Mouse (Mus musculus): ENCODE measurements around the gene Ctrb1. TPM values are rescaled to one million over a fixed set of nuclear protein-coding genes. Genes with fewer than 3 reads are reported as not detected.

Ctrb1 gene
- 85.4 TPM for polyA plus RNA-seq (2012; fragmentation: generic; extraction: Trizol)

DNA sequence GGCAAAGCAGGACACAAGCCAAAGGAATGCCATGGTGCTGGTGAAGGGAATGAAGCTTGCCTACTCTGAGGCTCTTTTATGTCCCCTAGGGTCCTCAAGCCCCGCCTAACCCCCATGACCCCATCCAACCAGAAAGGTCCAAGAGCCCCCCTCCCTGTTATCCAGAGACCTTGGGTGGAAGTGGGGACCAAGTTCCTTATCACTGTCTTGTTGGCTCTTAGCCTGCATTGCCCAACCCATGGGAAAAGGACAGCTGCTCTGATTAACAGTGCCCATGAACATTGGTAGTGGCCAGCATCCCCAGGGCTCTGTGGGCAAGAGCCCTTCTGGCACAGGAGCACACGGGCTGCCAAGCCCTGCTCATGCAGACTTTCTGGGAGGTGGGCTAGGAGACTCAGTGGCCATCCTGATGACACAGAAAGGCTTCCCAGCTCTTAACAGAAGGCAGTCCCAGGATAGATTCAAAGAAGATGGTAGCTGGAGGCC, at the start of gene Ctrb1:
Gene Ctrb1, minus strand, starts transcription at position 51 of the 486 bp plus-strand sequence.
- H3K4me2 ChIP-seq (ENCODE audit: low read depth), result no peak within 1 kb of the TSS
- no peak within 1 kb of the TSS for H3K4me3 ChIP-seq
- H3K79me2 ChIP-seq (ENCODE audit: control insufficient read depth, insufficient read depth), result no peaks in the 10 kb centered on the region
- no peaks in the 10 kb centered on the region for H3K36me3 ChIP-seq (ENCODE audit: control insufficient read depth, insufficient read depth)
- TF ChIP-seq REST (IDR thresholded peaks at IDR 0.05; ENCODE audit: insufficient read depth, insufficient read length) (no peak), TCF12 (IDR thresholded peaks at IDR 0.05; ENCODE audit: insufficient read depth, poor library complexity, severe bottlenecking) (peak; percentile 38), MYOD1 (IDR thresholded peaks at IDR 0.05; ENCODE audit: control insufficient read depth in 1 of 3, insufficient read length in 2 of 3, low read depth in 2 of 3) (peak in 2 of 3 experiments; percentile 44 to 65), POLR2AphosphoS2 (IDR thresholded peaks at IDR 0.05; ENCODE audit: insufficient read length, low read depth) (no peak), MAX (IDR thresholded peaks at IDR 0.05; ENCODE audit: low read depth) (no peak), TCF3 (IDR thresholded peaks at IDR 0.05; ENCODE audit: insufficient read length, low read depth) (no peak), POLR2A (IDR thresholded peaks at IDR 0.05; ENCODE audit: insufficient read length, low read depth) (no peak), CEBPB (IDR thresholded peaks at IDR 0.05; ENCODE audit: insufficient read depth, poor library complexity, severe bottlenecking) (0 out of 2 replicates have a peak, but pooled peaks have one; percentile 40), SRF (IDR thresholded peaks at IDR 0.05; ENCODE audit: control insufficient read depth, insufficient read length, low read depth) (no peak), USF1 (IDR thresholded peaks at IDR 0.05; ENCODE audit: low read depth) (no peak), MYOG (IDR thresholded peaks at IDR 0.05; ENCODE audit: control insufficient read depth in 1 of 3, insufficient read depth in 1 of 3, insufficient read length in 2 of 3, low read depth in 2 of 3) (peak in 2 of 3 experiments; percentile 53 to 87), E2F4 (IDR thresholded peaks at IDR 0.05; ENCODE audit: insufficient read depth) (no peak)
- H3ac ChIP-seq (ENCODE audit: control insufficient read depth, insufficient read length), result no peak within 1 kb of the TSS
- H3K27me3 ChIP-seq (ENCODE audit: control insufficient read depth, insufficient read depth, insufficient read length), result no peaks in the 10 kb centered on the region

DNA sequence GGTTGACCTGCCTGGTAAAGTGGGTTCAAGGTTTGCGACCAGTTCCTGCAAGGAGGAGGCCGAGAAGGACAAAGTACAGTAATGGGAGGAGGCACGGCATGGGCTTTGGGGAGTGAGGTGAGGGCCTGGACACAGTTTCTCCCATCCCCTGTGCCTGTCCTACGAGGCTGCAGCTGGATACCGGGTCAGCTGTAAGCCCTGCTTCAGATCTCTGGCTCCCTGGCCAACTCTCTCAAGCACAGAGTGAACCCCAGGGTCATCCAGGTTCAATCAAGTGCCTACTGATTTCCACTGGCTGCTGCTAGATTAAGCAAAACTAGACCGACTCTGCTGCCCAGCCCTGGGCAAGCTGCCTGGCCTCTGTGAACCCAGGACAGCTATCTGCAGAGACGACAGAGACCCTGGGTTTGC, 49.5 kb upstream of the Ctrb1 start:
- TF ChIP-seq REST (IDR thresholded peaks at IDR 0.05; ENCODE audit: insufficient read depth, insufficient read length), result no peak
- no peak overlapping the region for H3K4me3 ChIP-seq
- no peaks in the 10 kb centered on the region for H3K36me3 ChIP-seq (ENCODE audit: control insufficient read depth, insufficient read depth)
- H3K79me2 ChIP-seq (ENCODE audit: control insufficient read depth, insufficient read depth), result peaks cover 80% of the 10 kb centered on the region
- H3K4me2 ChIP-seq (ENCODE audit: low read depth), result no peak overlapping the region
- no peaks in the 10 kb centered on the region for H3K27me3 ChIP-seq (ENCODE audit: control insufficient read depth, insufficient read depth, insufficient read length)
- H3ac ChIP-seq (ENCODE audit: control insufficient read depth, insufficient read length), result no peak overlapping the region

DNA sequence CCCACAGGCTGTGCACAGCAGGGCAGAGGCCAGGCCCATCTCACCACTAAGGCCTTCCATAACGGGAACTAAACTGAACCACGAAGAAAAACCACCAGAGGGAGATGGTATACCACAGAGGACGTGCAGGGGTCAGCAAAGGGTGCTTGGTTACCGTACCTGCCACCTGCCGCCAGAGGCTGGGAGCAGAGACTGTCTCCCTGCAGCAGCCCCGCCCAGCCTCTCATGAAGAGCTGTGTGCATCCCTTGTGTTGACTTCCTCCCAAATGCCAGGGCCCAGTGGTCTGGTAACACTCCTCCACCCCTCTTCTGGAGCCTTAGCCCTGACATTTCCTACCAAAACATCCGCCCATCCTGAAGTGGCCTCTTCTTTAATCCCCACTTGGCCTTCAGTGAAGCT, 48.8 kb upstream of the Ctrb1 start:
- H3ac ChIP-seq (ENCODE audit: control insufficient read depth, insufficient read length), result no peak overlapping the region
- no peaks in the 10 kb centered on the region for H3K36me3 ChIP-seq (ENCODE audit: control insufficient read depth, insufficient read depth)
- no peaks in the 10 kb centered on the region for H3K27me3 ChIP-seq (ENCODE audit: control insufficient read depth, insufficient read depth, insufficient read length)
- no peak overlapping the region for H3K4me2 ChIP-seq (ENCODE audit: low read depth)
- no peak overlapping the region for H3K4me3 ChIP-seq
- no peak for TF ChIP-seq E2F4 (IDR thresholded peaks at IDR 0.05; ENCODE audit: insufficient read depth)
- TF ChIP-seq MYOG (IDR thresholded peaks at IDR 0.05; ENCODE audit: control insufficient read depth in 1 of 3, insufficient read depth in 1 of 3, insufficient read length in 2 of 3, low read depth in 2 of 3), result peak in 1 of 3 experiments; percentile 42
- no peak for TF ChIP-seq REST (IDR thresholded peaks at IDR 0.05; ENCODE audit: insufficient read depth, insufficient read length)
- TF ChIP-seq MYOD1 (IDR thresholded peaks at IDR 0.05; ENCODE audit: control insufficient read depth in 1 of 3, insufficient read length in 2 of 3, low read depth in 2 of 3), result peak in 1 of 3 experiments; percentile 47
- no peak for TF ChIP-seq USF1 (IDR thresholded peaks at IDR 0.05; ENCODE audit: low read depth)
- peaks cover 87% of the 10 kb centered on the region for H3K79me2 ChIP-seq (ENCODE audit: control insufficient read depth, insufficient read depth)

- Histone ChIP-seq H3K4me2 (ENCODE audit: low read depth) (no peak overlapping the region), H3ac (ENCODE audit: control insufficient read depth, insufficient read length) (no peak overlapping the region)
- TF ChIP-seq USF1 (IDR thresholded peaks at IDR 0.05; ENCODE audit: low read depth) (no peak), MYOG (IDR thresholded peaks at IDR 0.05; ENCODE audit: control insufficient read depth in 1 of 3, insufficient read depth in 1 of 3, insufficient read length in 2 of 3, low read depth in 2 of 3) (no peak), TCF3 (IDR thresholded peaks at IDR 0.05; ENCODE audit: insufficient read length, low read depth) (no peak), MYOD1 (IDR thresholded peaks at IDR 0.05; ENCODE audit: control insufficient read depth in 1 of 3, insufficient read length in 2 of 3, low read depth in 2 of 3) (no peak), POLR2AphosphoS2 (IDR thresholded peaks at IDR 0.05; ENCODE audit: insufficient read length, low read depth) (no peak), TCF12 (IDR thresholded peaks at IDR 0.05; ENCODE audit: insufficient read depth, poor library complexity, severe bottlenecking) (no peak), E2F4 (IDR thresholded peaks at IDR 0.05; ENCODE audit: insufficient read depth) (no peak), POLR2A (IDR thresholded peaks at IDR 0.05; ENCODE audit: insufficient read length, low read depth) (no peak), CEBPB (IDR thresholded peaks at IDR 0.05; ENCODE audit: insufficient read depth, poor library complexity, severe bottlenecking) (no peak), MAX (IDR thresholded peaks at IDR 0.05; ENCODE audit: low read depth) (no peak), SRF (IDR thresholded peaks at IDR 0.05; ENCODE audit: control insufficient read depth, insufficient read length, low read depth) (no peak), REST (IDR thresholded peaks at IDR 0.05; ENCODE audit: insufficient read depth, insufficient read length) (no peak)
Measured at GRCm38 (mm10) chr8:111738867-111739266, 48.1 kb upstream of the Ctrb1 start.

DNA sequence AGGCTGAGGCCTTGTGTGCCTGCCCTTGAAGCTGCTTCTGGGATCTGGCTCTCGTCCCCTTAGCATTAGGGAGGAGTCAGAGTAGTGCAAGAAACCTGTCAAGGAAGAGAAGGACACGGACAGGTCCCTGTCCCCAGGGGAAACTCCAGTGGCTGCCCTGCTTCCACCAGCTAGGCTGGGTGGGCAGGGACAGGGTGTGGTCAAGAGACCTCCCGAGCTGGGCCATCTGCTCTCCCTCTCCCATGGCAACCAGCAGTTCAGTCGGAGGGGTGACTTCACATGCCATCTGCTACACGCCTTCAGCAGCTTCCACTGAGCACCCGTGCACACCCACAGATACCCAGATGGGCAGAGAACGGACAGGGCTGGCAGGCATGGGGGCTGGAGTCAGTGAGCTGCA, 45.5 kb upstream of the Ctrb1 start:
- H3K4me2 ChIP-seq (ENCODE audit: low read depth), result peak overlapping the region; percentile 2
- H3K36me3 ChIP-seq (ENCODE audit: control insufficient read depth, insufficient read depth), result no peaks in the 10 kb centered on the region
- peaks cover 94% of the 10 kb centered on the region for H3K79me2 ChIP-seq (ENCODE audit: control insufficient read depth, insufficient read depth)
- no peak overlapping the region for H3K4me3 ChIP-seq
- H3ac ChIP-seq (ENCODE audit: control insufficient read depth, insufficient read length), result no peak overlapping the region
- no peak for TF ChIP-seq TCF3 (IDR thresholded peaks at IDR 0.05; ENCODE audit: insufficient read length, low read depth)
- TF ChIP-seq TCF12 (IDR thresholded peaks at IDR 0.05; ENCODE audit: insufficient read depth, poor library complexity, severe bottlenecking), result no peak
- peak in 2 of 3 experiments; percentile 84 to 87 for TF ChIP-seq MYOD1 (IDR thresholded peaks at IDR 0.05; ENCODE audit: control insufficient read depth in 1 of 3, insufficient read length in 2 of 3, low read depth in 2 of 3)
- TF ChIP-seq MAX (IDR thresholded peaks at IDR 0.05; ENCODE audit: low read depth), result no peak
- TF ChIP-seq POLR2AphosphoS2 (IDR thresholded peaks at IDR 0.05; ENCODE audit: insufficient read length, low read depth), result no peak
- no peak for TF ChIP-seq E2F4 (IDR thresholded peaks at IDR 0.05; ENCODE audit: insufficient read depth)
- TF ChIP-seq MYOG (IDR thresholded peaks at IDR 0.05; ENCODE audit: control insufficient read depth in 1 of 3, insufficient read depth in 1 of 3, insufficient read length in 2 of 3, low read depth in 2 of 3), result peak in 2 of 3 experiments; percentile 59 to 84
- H3K27me3 ChIP-seq (ENCODE audit: control insufficient read depth, insufficient read depth, insufficient read length), result no peaks in the 10 kb centered on the region

More at GRCm38 (mm10) chr8:111738867-111739266, 48.1 kb upstream of the Ctrb1 start:
- H3K27me3 ChIP-seq (ENCODE audit: control insufficient read depth, insufficient read depth, insufficient read length), result no peaks in the 10 kb centered on the region
- peaks cover 94% of the 10 kb centered on the region for H3K79me2 ChIP-seq (ENCODE audit: control insufficient read depth, insufficient read depth)
- H3K4me3 ChIP-seq, result no peak overlapping the region
- H3K36me3 ChIP-seq (ENCODE audit: control insufficient read depth, insufficient read depth), result no peaks in the 10 kb centered on the region
